Mouse (Mus musculus) brain, embryonic 14.5 days (tissue): Measurements from ENCODE around the gene Zfp385b.

Experiments
- CTCF ChIP-seq: fragments of 200-500 bp; IDR thresholded peaks from 2 replicates; pipeline ENCODE4 v1.5.1; 2012; ENCODE audit warnings: inconsistent platforms, mild to moderate bottlenecking, moderate library complexity, borderline replicate concordance; ENCODE audit not compliant: insufficient read depth, insufficient read length; ENCODE audit errors: extremely low read depth
- POLR2A ChIP-seq: fragments of 200-500 bp; IDR thresholded peaks from 2 replicates; pipeline ENCODE4 v1.6.1; 2012; ENCODE audit warnings: mild to moderate bottlenecking, inconsistent platforms, borderline replicate concordance; ENCODE audit not compliant: poor library complexity, insufficient read depth, insufficient read length, severe bottlenecking; ENCODE audit errors: extremely low read depth

GRCm38 (mm10) chr2:77556938-77557337 lies 262.5 kb downstream of the Zfp385b start:
- TF ChIP-seq CTCF (no peak), POLR2A (no peak)
